Mouse (Mus musculus) midbrain, embryonic 16.5 days (tissue): Measurements from ENCODE around the gene Pam. TPM values are rescaled to one million over a fixed set of nuclear protein-coding genes. Genes with fewer than 3 reads are reported as not detected.

ENCODE experiments used
- ATAC-seq: fragments of 200-750 bp; cut with Nextera tagmentation; 2 replicates; pipeline ENCODE4 v1.8.0; 2017; ENCODE audit warnings: moderate TSS enrichment
- H3K27ac ChIP-seq: fragments of 300-500 bp; sonication (generic); 2 replicates; pipeline ENCODE4 v1.5.1; 2014; ENCODE audit warnings: mild to moderate bottlenecking, low read length, mixed read lengths
- H3K27me3 ChIP-seq: fragments of 300-500 bp; sonication (generic); 2 replicates; pipeline ENCODE4 v1.6.1; 2014; ENCODE audit warnings: low read depth, low read length, mixed read lengths; ENCODE audit not compliant: control insufficient read depth, insufficient read depth
- H3K36me3 ChIP-seq: fragments of 300-500 bp; sonication (generic); 2 replicates; pipeline ENCODE4 v1.6.1; 2014; ENCODE audit warnings: mild to moderate bottlenecking, low read length, moderate library complexity, mixed read lengths; ENCODE audit not compliant: control insufficient read depth, insufficient read depth
- H3K4me1 ChIP-seq: fragments of 300-500 bp; sonication (generic); 2 replicates; pipeline ENCODE4 v1.6.1; 2014; ENCODE audit warnings: mild to moderate bottlenecking, low read length, mixed read lengths; ENCODE audit not compliant: control insufficient read depth, insufficient read depth
- H3K4me2 ChIP-seq: fragments of 300-500 bp; sonication (generic); 2 replicates; pipeline ENCODE4 v1.6.1; 2014; ENCODE audit warnings: mild to moderate bottlenecking, low read length, mixed read lengths
- H3K4me3 ChIP-seq: fragments of 300-500 bp; sonication (generic); 2 replicates; pipeline ENCODE4 v1.5.1; 2014; ENCODE audit warnings: low read depth, mild to moderate bottlenecking, low read length, moderate library complexity, mixed read lengths
- H3K9ac ChIP-seq: fragments of 300-500 bp; sonication (generic); 2 replicates; pipeline ENCODE4 v1.6.1; 2014; ENCODE audit warnings: low read depth, low read length, mixed read lengths
- H3K9me3 ChIP-seq: fragments of 300-500 bp; sonication (generic); replicated peaks from 2 replicates; pipeline ENCODE4 v1.6.1; 2014; ENCODE audit warnings: mild to moderate bottlenecking, low read length, mixed read lengths; ENCODE audit not compliant: control insufficient read depth, poor library complexity, severe bottlenecking
- WGBS: fragments of 180-500 bp; shearing (Covaris S2); extraction: QIAGEN DNeasy Blood & Tissue Kit; methylation state at CpG from one replicate; pipeline ENCODE4 v1.1.7; 2014; 5-methylcytosine and 5-hydroxymethylcytosine counted together
- polyA plus RNA-seq: library from polyadenylated mRNA; unstranded; fragments of >200 nt; fragmentation: Nextera tagmentation; extraction: Ambion mirVana; gene quantifications from 2 replicates; pipeline ENCODE4 v1.2.1, GENCODE M21; 2015

The Pam gene
- polyA plus RNA-seq, 1 experiment from 2014 or later, result 35.6 TPM

- 88% methylated on average over 9 of the region's 9 CpGs for WGBS
- Histone ChIP-seq H3K9ac (no peak overlapping the region), H3K36me3 (no peaks in the 10 kb centered on the region), H3K27ac (no peak overlapping the region), H3K4me1 (no peaks in the 10 kb centered on the region; the same call in 1 of the 2 replicates), H3K27me3 (no peaks in the 10 kb centered on the region), H3K4me2 (no peak overlapping the region), H3K9me3 (no peaks in the 10 kb centered on the region; the same call in 1 of the 2 replicates), H3K4me3 (no peak overlapping the region)
- no peak for ATAC-seq
These were observed 24.0 kb downstream of the Pam start for GRCm38 (mm10) chr1:98071436-98071835.

- H3K4me1 ChIP-seq, result no peaks in the 10 kb centered on the region; the same call in 1 of the 2 replicates
- no peaks in the 10 kb centered on the region for H3K36me3 ChIP-seq
- ATAC-seq, result no peak
- no peak overlapping the region for H3K9ac ChIP-seq
- H3K9me3 ChIP-seq, result no peaks in the 10 kb centered on the region; the same call in 1 of the 2 replicates
- H3K27ac ChIP-seq, result no peak overlapping the region
- H3K4me2 ChIP-seq, result no peak overlapping the region
- H3K4me3 ChIP-seq, result no peak overlapping the region
- no peaks in the 10 kb centered on the region for H3K27me3 ChIP-seq
- WGBS, result 72% methylated on average over 5 of the region's 5 CpGs
These were observed 24.6 kb downstream of the Pam start for GRCm38 (mm10) chr1:98070743-98071325.

GRCm38 (mm10) chr1:98068177-98068576, 27.3 kb downstream of the Pam start:
- no peaks in the 10 kb centered on the region for H3K36me3 ChIP-seq
- no peaks in the 10 kb centered on the region; the same call in 1 of the 2 replicates for H3K4me1 ChIP-seq
- H3K27ac ChIP-seq, result no peak overlapping the region
- no peak overlapping the region for H3K9ac ChIP-seq
- H3K27me3 ChIP-seq, result no peaks in the 10 kb centered on the region
- H3K9me3 ChIP-seq, result no peaks in the 10 kb centered on the region; the same call in 1 of the 2 replicates
- H3K4me3 ChIP-seq, result no peak overlapping the region
- no peak overlapping the region for H3K4me2 ChIP-seq
- ATAC-seq, result no peak
- WGBS, result 96% methylated on average over 4 of the region's 4 CpGs

DNA sequence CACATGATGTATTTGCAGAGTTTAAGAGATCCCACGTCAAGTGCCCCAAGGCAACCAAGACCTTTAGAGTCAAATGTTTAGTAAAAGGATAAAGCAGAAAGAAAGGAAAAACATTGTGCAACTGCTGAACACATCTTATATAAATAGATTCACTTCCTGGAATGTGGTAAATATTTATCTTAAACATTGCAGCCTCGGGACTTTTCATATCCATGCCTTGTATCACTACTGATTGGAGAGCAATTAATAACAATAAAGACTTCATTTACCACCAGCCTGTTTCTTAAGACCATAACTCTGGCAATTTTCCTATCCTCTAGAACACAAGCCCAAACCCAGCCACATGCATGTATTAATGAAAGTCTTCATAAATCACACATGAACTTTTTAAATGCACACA, 33.4 kb downstream of the Pam start:
- Histone ChIP-seq H3K4me3 (no peak overlapping the region), H3K27ac (no peak overlapping the region), H3K9me3 (no peaks in the 10 kb centered on the region), H3K4me2 (no peak overlapping the region), H3K36me3 (no peaks in the 10 kb centered on the region), H3K27me3 (no peaks in the 10 kb centered on the region), H3K9ac (no peak overlapping the region), H3K4me1 (peaks cover 5% of the 10 kb centered on the region; the same call in 1 of the 2 replicates)
- 66% methylated on average over 2 of the region's 2 CpGs for WGBS
- ATAC-seq, result no peak

DNA sequence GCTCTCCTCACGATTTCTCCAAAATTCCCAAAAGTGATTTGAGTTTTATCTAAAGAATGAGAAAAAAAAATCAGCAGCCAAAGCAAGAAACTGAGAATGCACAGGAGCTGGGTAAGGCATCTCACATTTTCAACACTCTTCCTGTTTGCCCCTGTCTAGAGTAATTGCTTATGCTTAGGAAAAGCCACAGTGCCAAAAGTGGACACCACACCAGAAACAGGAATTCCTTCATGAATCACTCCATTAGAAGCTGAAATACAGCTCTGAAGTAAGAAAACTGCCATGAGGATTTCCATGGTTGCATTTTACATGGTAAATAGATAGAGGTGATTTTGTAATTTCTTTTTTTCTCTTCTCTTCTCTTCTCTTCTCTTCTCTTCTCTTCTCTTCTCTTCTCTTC, 36.0 kb downstream of the Pam start:
- ATAC-seq, result no peak
- 72% methylated on average over 1 of the region's 1 CpGs for WGBS

GRCm38 (mm10) chr1:98056996-98057945, 38.2 kb downstream of the Pam start:
- H3K27ac ChIP-seq, result peak overlapping the region; percentile 48
- H3K4me2 ChIP-seq, result peak overlapping the region; percentile 19; the same call in 1 of the 2 replicates
- no peaks in the 10 kb centered on the region for H3K36me3 ChIP-seq
- WGBS, result 39% methylated on average over 11 of the region's 11 CpGs
- no peaks in the 10 kb centered on the region for H3K9me3 ChIP-seq
- no peak for ATAC-seq
- H3K4me3 ChIP-seq, result no peak overlapping the region
- peaks cover 22% of the 10 kb centered on the region for H3K4me1 ChIP-seq
- no peaks in the 10 kb centered on the region for H3K27me3 ChIP-seq
- H3K9ac ChIP-seq, result no peak overlapping the region

More for the DNA sequence above, 36.0 kb downstream of the Pam start:
- no peak overlapping the region for H3K4me2 ChIP-seq
- H3K9ac ChIP-seq, result no peak overlapping the region
- H3K27ac ChIP-seq, result no peak overlapping the region
- peaks cover 16% of the 10 kb centered on the region for H3K4me1 ChIP-seq
- H3K27me3 ChIP-seq, result no peaks in the 10 kb centered on the region
- H3K4me3 ChIP-seq, result no peak overlapping the region
- H3K9me3 ChIP-seq, result no peaks in the 10 kb centered on the region
- H3K36me3 ChIP-seq, result no peaks in the 10 kb centered on the region

GRCm38 (mm10) chr1:98056277-98056676, 39.2 kb downstream of the Pam start:
- Histone ChIP-seq H3K9ac (no peak overlapping the region), H3K36me3 (no peaks in the 10 kb centered on the region), H3K4me2 (no peak overlapping the region), H3K4me1 (peaks cover 22% of the 10 kb centered on the region), H3K27me3 (no peaks in the 10 kb centered on the region), H3K9me3 (no peaks in the 10 kb centered on the region), H3K27ac (0 out of 2 replicates have a peak overlapping the region, but pooled peaks have one; percentile 4), H3K4me3 (no peak overlapping the region)
- ATAC-seq, result no peak
- WGBS, result 67% methylated on average over 6 of the region's 6 CpGs

- WGBS, result 97% methylated on average over 8 of the region's 8 CpGs
- H3K27ac ChIP-seq, result 0 out of 2 replicates have a peak overlapping the region, but pooled peaks have one; percentile 26
- no peak for ATAC-seq
These were observed 39.9 kb downstream of the Pam start for GRCm38 (mm10) chr1:98055591-98055990.

DNA sequence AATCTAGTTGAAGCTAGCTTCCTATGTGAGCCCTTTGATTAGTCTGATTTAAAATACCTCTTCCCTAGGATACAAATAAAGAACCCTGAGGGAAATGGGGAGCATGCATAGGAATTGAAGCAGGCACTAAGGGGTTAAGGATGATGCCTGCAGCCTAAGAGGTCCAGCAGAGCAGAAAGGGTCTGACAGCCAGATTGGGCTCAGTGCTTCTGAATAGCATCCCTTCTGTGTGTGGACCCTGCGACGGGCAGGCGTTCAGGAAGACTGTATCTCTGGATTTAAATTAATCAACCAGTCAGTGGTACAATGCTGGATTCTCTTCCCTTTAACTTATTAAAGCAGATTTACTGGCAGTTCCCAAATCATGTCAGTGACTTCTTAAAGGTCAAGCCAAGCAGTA, 41.5 kb downstream of the Pam start:
- Histone ChIP-seq H3K4me1 (peaks cover 29% of the 10 kb centered on the region), H3K36me3 (no peaks in the 10 kb centered on the region), H3K27me3 (no peaks in the 10 kb centered on the region), H3K4me2 (no peak overlapping the region), H3K9me3 (no peaks in the 10 kb centered on the region), H3K9ac (no peak overlapping the region), H3K4me3 (no peak overlapping the region), H3K27ac (peak overlapping the region; percentile 66)
- 4% methylated on average over 3 of the region's 3 CpGs for whole genome bisulfite sequencing
- ATAC-seq, result peak; percentile 71; the same call in 1 of the 2 replicates

More at GRCm38 (mm10) chr1:98055591-98055990, 39.9 kb downstream of the Pam start:
- H3K36me3 ChIP-seq, result no peaks in the 10 kb centered on the region
- no peak overlapping the region for H3K4me3 ChIP-seq
- H3K4me2 ChIP-seq, result no peak overlapping the region
- H3K27me3 ChIP-seq, result no peaks in the 10 kb centered on the region
- H3K4me1 ChIP-seq, result peaks cover 22% of the 10 kb centered on the region
- no peak overlapping the region for H3K9ac ChIP-seq
- no peaks in the 10 kb centered on the region for H3K9me3 ChIP-seq
